Mouse (Mus musculus): Measurements from ENCODE around the gene Gm527. TPM values are rescaled to one million over a fixed set of nuclear protein-coding genes. Genes with fewer than 3 reads are reported as not detected.

Gm527 gene
- polyA plus RNA-seq, 1 experiment from 2014 or later, result 2.1 TPM

- ATAC-seq, result no peak
- Histone ChIP-seq H3K9ac (ENCODE audit: low read depth, low read length) (peak overlapping the region; percentile 35; the same call in 1 of the 2 replicates), H3K4me2 (replicated peaks; ENCODE audit: low read depth) (peak overlapping the region; percentile 71), H3K36me3 (ENCODE audit: control insufficient read depth, insufficient read depth) (no peaks in the 10 kb centered on the region), H3K27me3 (replicated peaks; ENCODE audit: control insufficient read depth, insufficient read depth, low read length) (no peaks in the 10 kb centered on the region), H3K4me1 (replicated peaks; ENCODE audit: control insufficient read depth, insufficient read depth, low read length) (no peaks in the 10 kb centered on the region), H3K27ac (ENCODE audit: low read depth, low read length) (no peak overlapping the region), H3K4me3 (ENCODE audit: low read depth, low read length) (peak overlapping the region; percentile 79), H3K9me3 (ENCODE audit: control insufficient read depth) (no peaks in the 10 kb centered on the region)
- TF ChIP-seq CTCF (IDR thresholded peaks at IDR 0.05; ENCODE audit: low read depth), result no peak
- 2% methylated on average over 9 of the region's 9 CpGs for WGBS
These were observed 49.8 kb downstream of the Gm527 start for GRCm38 (mm10) chr12:64967470-64967869.

GRCm38 (mm10) chr12:64968067-64968466 is 50.4 kb downstream of the Gm527 start:
- no peak for TF ChIP-seq CTCF (IDR thresholded peaks at IDR 0.05; ENCODE audit: low read depth)
- Histone ChIP-seq H3K9ac (ENCODE audit: low read depth, low read length) (peak overlapping the region; percentile 35; the same call in 1 of the 2 replicates), H3K27ac (ENCODE audit: low read depth, low read length) (no peak overlapping the region), H3K36me3 (ENCODE audit: control insufficient read depth, insufficient read depth) (no peaks in the 10 kb centered on the region), H3K4me1 (replicated peaks; ENCODE audit: control insufficient read depth, insufficient read depth, low read length) (no peaks in the 10 kb centered on the region), H3K27me3 (replicated peaks; ENCODE audit: control insufficient read depth, insufficient read depth, low read length) (no peaks in the 10 kb centered on the region), H3K4me3 (ENCODE audit: low read depth, low read length) (peak overlapping the region; percentile 79), H3K9me3 (ENCODE audit: control insufficient read depth) (no peaks in the 10 kb centered on the region), H3K4me2 (replicated peaks; ENCODE audit: low read depth) (peak overlapping the region; percentile 71)
- ATAC-seq, result no peak
- WGBS, result 0% methylated on average over 2 of the region's 2 CpGs

GRCm38 (mm10) chr12:64971399-64971798 is 53.7 kb downstream of the Gm527 start:
- no peak overlapping the region for H3K4me3 ChIP-seq (ENCODE audit: low read depth, low read length)
- no peaks in the 10 kb centered on the region for H3K9me3 ChIP-seq (ENCODE audit: control insufficient read depth)
- no peak for TF ChIP-seq CTCF (IDR thresholded peaks at IDR 0.05; ENCODE audit: low read depth)
- ATAC-seq, result no peak
- no peaks in the 10 kb centered on the region for H3K36me3 ChIP-seq (ENCODE audit: control insufficient read depth, insufficient read depth)
- H3K27me3 ChIP-seq (replicated peaks; ENCODE audit: control insufficient read depth, insufficient read depth, low read length), result no peaks in the 10 kb centered on the region
- H3K4me2 ChIP-seq (replicated peaks; ENCODE audit: low read depth), result no peak overlapping the region
- H3K27ac ChIP-seq (ENCODE audit: low read depth, low read length), result no peak overlapping the region
- no peaks in the 10 kb centered on the region for H3K4me1 ChIP-seq (replicated peaks; ENCODE audit: control insufficient read depth, insufficient read depth, low read length)
- H3K9ac ChIP-seq (ENCODE audit: low read depth, low read length), result no peak overlapping the region

GRCm38 (mm10) chr12:64972063-64972462 is 54.4 kb downstream of the Gm527 start:
- Histone ChIP-seq H3K4me2 (replicated peaks; ENCODE audit: low read depth) (no peak overlapping the region), H3K4me3 (ENCODE audit: low read depth, low read length) (no peak overlapping the region)

More at GRCm38 (mm10) chr12:64972063-64972462, 54.4 kb downstream of the Gm527 start:
- 53% methylated on average over 6 of the region's 6 CpGs for WGBS
- 0 out of 2 replicates have a peak, but pooled peaks cover 3% of the 10 kb centered on the region for H3K36me3 ChIP-seq (ENCODE audit: control insufficient read depth, insufficient read depth)
- no peak for ATAC-seq
- H3K9me3 ChIP-seq (ENCODE audit: control insufficient read depth), result no peaks in the 10 kb centered on the region
- H3K9ac ChIP-seq (ENCODE audit: low read depth, low read length), result no peak overlapping the region
- no peaks in the 10 kb centered on the region for H3K27me3 ChIP-seq (replicated peaks; ENCODE audit: control insufficient read depth, insufficient read depth, low read length)
- no peak for TF ChIP-seq CTCF (IDR thresholded peaks at IDR 0.05; ENCODE audit: low read depth)
- no peak overlapping the region for H3K27ac ChIP-seq (ENCODE audit: low read depth, low read length)
- no peaks in the 10 kb centered on the region for H3K4me1 ChIP-seq (replicated peaks; ENCODE audit: control insufficient read depth, insufficient read depth, low read length)

Other genes starting within 250 kb of the Gm527 start
- gene Klhl28, start 47.6 kb downstream of the Gm527 start, polyA plus RNA-seq (2015; fragmentation: Nextera tagmentation; extraction: Ambion mirVana), result 7.6 and 8.0 TPM in 2 replicates
- gene Togaram1, start 47.9 kb downstream of the Gm527 start, polyA plus RNA-seq (2015; fragmentation: Nextera tagmentation; extraction: Ambion mirVana), result 12.4 and 14.3 TPM in 2 replicates
- gene Prpf39, start 118.4 kb downstream of the Gm527 start, polyA plus RNA-seq (2015; fragmentation: Nextera tagmentation; extraction: Ambion mirVana), result 14.0 and 14.6 TPM in 2 replicates
- gene Fkbp3, start 156.1 kb downstream of the Gm527 start, polyA plus RNA-seq (2015; fragmentation: Nextera tagmentation; extraction: Ambion mirVana), result 143 and 146 TPM in 2 replicates
- 2.1 and 2.9 TPM in 2 replicates for gene Fancm, start 157.7 kb downstream of the Gm527 start, polyA plus RNA-seq (2015; fragmentation: Nextera tagmentation; extraction: Ambion mirVana)

All from intestine, postnatal 0 days (tissue).